Mouse (Mus musculus) heart, adult 2 months (tissue): Measurements from ENCODE around the gene Samd1. TPM values are rescaled to one million over a fixed set of nuclear protein-coding genes. Genes with fewer than 3 reads are reported as not detected.
"Not testable (repeated sequence)": the region's sequence is repeated elsewhere in the genome, so short reads cannot be mapped to it uniquely, and the experiment has no call there.

Experiments used
- DNase-seq, 2 experiments: peaks; one replicate each; pipeline ENCODE4 v3.0.0; 2021
- H3K27ac ChIP-seq: fragments of 200-600 bp; 2 replicates; pipeline ENCODE4 v1.8.1; 2022
- H3K27me3 ChIP-seq: fragments of 200-500 bp; 2 replicates; pipeline ENCODE4 v1.6.1; 2012; ENCODE audit warnings: mild to moderate bottlenecking, low read length, inconsistent platforms, mixed read lengths; ENCODE audit not compliant: control insufficient read depth, insufficient read depth
- H3K36me3 ChIP-seq: fragments of 200-500 bp; 2 replicates; pipeline ENCODE4 v1.6.1; 2012; ENCODE audit warnings: low read length, inconsistent platforms; ENCODE audit not compliant: control insufficient read depth, insufficient read depth
- H3K4me1 ChIP-seq: fragments of 200-500 bp; 2 replicates; pipeline ENCODE4 v1.6.1; 2011; ENCODE audit warnings: low read length; ENCODE audit not compliant: control insufficient read depth, insufficient read depth
- H3K4me3 ChIP-seq: fragments of 200-600 bp; 2 replicates; pipeline ENCODE4 v1.8.1; 2022
- H3K79me2 ChIP-seq: fragments of 200-500 bp; replicated peaks from 2 replicates; pipeline ENCODE4 v1.6.1; 2012; ENCODE audit warnings: mild to moderate bottlenecking, inconsistent platforms, low read length, moderate library complexity, mixed read lengths; ENCODE audit not compliant: control insufficient read depth, insufficient read depth
- H3K9ac ChIP-seq: fragments of 200-500 bp; 2 replicates; pipeline ENCODE4 v1.6.1; 2012; ENCODE audit warnings: low read depth, mild to moderate bottlenecking, control low read depth, inconsistent platforms, low read length, mixed read lengths
- CTCF ChIP-seq: fragments of 200-600 bp; IDR thresholded peaks from 2 replicates; pipeline ENCODE4 v1.8.1; 2022; ENCODE audit warnings: antibody characterized with exemption, mild to moderate bottlenecking, moderate library complexity
- EP300 ChIP-seq: fragments of 200-500 bp; IDR thresholded peaks from 2 replicates; pipeline ENCODE4 v1.6.1; 2011; ENCODE audit warnings: low read depth, low read length, control low read depth; ENCODE audit not compliant: insufficient read depth
- POLR2A ChIP-seq: fragments of 200-500 bp; IDR thresholded peaks from 2 replicates; pipeline ENCODE4 v1.6.1; 2011; ENCODE audit warnings: mild to moderate bottlenecking, low read depth, low read length, control low read depth; ENCODE audit not compliant: insufficient read depth
- WGBS: fragments of 180-500 bp; shearing (Covaris S2); methylation state at CpG from one replicate; pipeline ENCODE4 v1.1.7; 2018; 5-methylcytosine and 5-hydroxymethylcytosine counted together
- intact Hi-C: fragments of 180-260 bp; cut with DNase I; formaldehyde crosslinking; loops from one replicate; pipeline ENCODE4 v1.15.1; 2025
- polyA plus RNA-seq: library from polyadenylated mRNA; depleted of rRNA; stranded (reverse); fragments of >200 nt; gene quantifications from 2 replicates; pipeline ENCODE4 v1.2.3, GENCODE M21; 2012
- total RNA-seq, 2 experiments: library from RNA; stranded (reverse); gene quantifications; 2 replicates each; pipeline ENCODE4 v1.2.3; 2021

Gene Samd1
- total and polyA plus RNA-seq, 3 experiments = 21.6 to 29.9 (median 29.7) TPM

- Histone ChIP-seq H3K4me1 (peaks cover 16% of the 10 kb centered on the region), H3K4me3 (no peak overlapping the region)
- 0 out of 2 replicates have a peak, but pooled peaks have one; percentile 9 for TF ChIP-seq CTCF
- TF ChIP-seq POLR2A = peak; percentile 59; the same call in 1 of the 2 replicates
- TF ChIP-seq EP300 = peak; percentile 52; the same call in 1 of the 2 replicates
Observed at GRCm38 (mm10) chr8:83980250-83980649, 17.2 kb upstream of the Samd1 start.

GRCm38 (mm10) chr8:83980845-83981244 lies 16.6 kb upstream of the Samd1 start:
- WGBS = 39% methylated on average over 8 of the region's 8 CpGs
- Histone ChIP-seq H3K27ac (peak overlapping the region; percentile 82), H3K36me3 (no peaks in the 10 kb centered on the region)

More at GRCm38 (mm10) chr8:83980250-83980649, 17.2 kb upstream of the Samd1 start:
- no peaks in the 10 kb centered on the region for H3K27me3 ChIP-seq
- peak overlapping the region; percentile 82 for H3K27ac ChIP-seq
- peak; percentile 65 to 81 for DNase-seq
- H3K36me3 ChIP-seq = no peaks in the 10 kb centered on the region
- H3K79me2 ChIP-seq = no peaks in the 10 kb centered on the region; the same call in 1 of the 2 replicates
- H3K9ac ChIP-seq = no peak overlapping the region
- WGBS = 43% methylated on average over 1 of the region's 1 CpGs
- intact Hi-C loops = no loop called here

GRCm38 (mm10) chr8:83981533-83981932 lies 15.9 kb upstream of the Samd1 start:
- Histone ChIP-seq H3K79me2 (no peaks in the 10 kb centered on the region; the same call in 1 of the 2 replicates), H3K27ac (peak overlapping the region; percentile 82), H3K36me3 (no peaks in the 10 kb centered on the region), H3K4me3 (no peak overlapping the region), H3K9ac (no peak overlapping the region), H3K27me3 (no peaks in the 10 kb centered on the region), H3K4me1 (peaks cover 16% of the 10 kb centered on the region)
- TF ChIP-seq POLR2A (no peak), CTCF (no peak), EP300 (no peak)
- intact Hi-C loops = no loop called here
- 81% methylated on average over 7 of the region's 7 CpGs for WGBS
- no peak for DNase-seq

More at GRCm38 (mm10) chr8:83980845-83981244, 16.6 kb upstream of the Samd1 start:
- peaks cover 16% of the 10 kb centered on the region for H3K4me1 ChIP-seq
- TF ChIP-seq CTCF = peak; percentile 73
- TF ChIP-seq POLR2A = no peak
- no peak for TF ChIP-seq EP300
- H3K4me3 ChIP-seq = no peak overlapping the region
- no peak overlapping the region for H3K9ac ChIP-seq
- DNase-seq = peak; percentile 79 to 85
- intact Hi-C loops = no loop called here
- H3K27me3 ChIP-seq = no peaks in the 10 kb centered on the region
- H3K79me2 ChIP-seq = no peaks in the 10 kb centered on the region; the same call in 1 of the 2 replicates

GRCm38 (mm10) chr8:83982449-83982848 lies 15.0 kb upstream of the Samd1 start:
- 59% methylated on average over 4 of the region's 4 CpGs for WGBS
- H3K9ac ChIP-seq = no peak overlapping the region
- intact Hi-C loops = no loop called here
- no peak overlapping the region for H3K27ac ChIP-seq
- peaks cover 10% of the 10 kb centered on the region for H3K4me1 ChIP-seq
- H3K27me3 ChIP-seq = no peaks in the 10 kb centered on the region
- no peak for TF ChIP-seq POLR2A
- no peak for TF ChIP-seq EP300
- no peak for TF ChIP-seq CTCF
- DNase-seq = no peak
- H3K36me3 ChIP-seq = no peaks in the 10 kb centered on the region
- H3K4me3 ChIP-seq = no peak overlapping the region
- no peaks in the 10 kb centered on the region; the same call in 1 of the 2 replicates for H3K79me2 ChIP-seq

- H3K79me2 ChIP-seq, DNase-seq, H3K27me3 ChIP-seq, H3K4me1 ChIP-seq, H3K9ac ChIP-seq, intact Hi-C loops, H3K36me3 ChIP-seq, H3K27ac ChIP-seq, H3K4me3 ChIP-seq: not testable (repeated sequence)
- TF ChIP-seq CTCF = peak; percentile 40
- 97% methylated on average over 2 of the region's 2 CpGs for WGBS
Observed at GRCm38 (mm10) chr8:83983222-83983621, 14.2 kb upstream of the Samd1 start.

GRCm38 (mm10) chr8:83989243-83989642 lies 8.2 kb upstream of the Samd1 start:
- Histone ChIP-seq H3K4me3 (no peak overlapping the region), H3K4me1 (no peaks in the 10 kb centered on the region), H3K27me3 (no peaks in the 10 kb centered on the region), H3K27ac (no peak overlapping the region), H3K36me3 (no peaks in the 10 kb centered on the region), H3K9ac (no peak overlapping the region), H3K79me2 (no peaks in the 10 kb centered on the region)
- WGBS = 85% methylated on average over 7 of the region's 7 CpGs
- no peak for TF ChIP-seq CTCF
- no peak for TF ChIP-seq POLR2A
- TF ChIP-seq EP300 = no peak
- DNase-seq = peak in 1 of 2 experiments; percentile 22
- intact Hi-C loops = no loop called here
